Mouse (Mus musculus): ENCODE measurements around the gene Gna13.
"Not testable (repeated sequence)": the region's sequence is repeated elsewhere in the genome, so short reads cannot be mapped to it uniquely, and the experiment has no call there.

Gene Gna13

DNA sequence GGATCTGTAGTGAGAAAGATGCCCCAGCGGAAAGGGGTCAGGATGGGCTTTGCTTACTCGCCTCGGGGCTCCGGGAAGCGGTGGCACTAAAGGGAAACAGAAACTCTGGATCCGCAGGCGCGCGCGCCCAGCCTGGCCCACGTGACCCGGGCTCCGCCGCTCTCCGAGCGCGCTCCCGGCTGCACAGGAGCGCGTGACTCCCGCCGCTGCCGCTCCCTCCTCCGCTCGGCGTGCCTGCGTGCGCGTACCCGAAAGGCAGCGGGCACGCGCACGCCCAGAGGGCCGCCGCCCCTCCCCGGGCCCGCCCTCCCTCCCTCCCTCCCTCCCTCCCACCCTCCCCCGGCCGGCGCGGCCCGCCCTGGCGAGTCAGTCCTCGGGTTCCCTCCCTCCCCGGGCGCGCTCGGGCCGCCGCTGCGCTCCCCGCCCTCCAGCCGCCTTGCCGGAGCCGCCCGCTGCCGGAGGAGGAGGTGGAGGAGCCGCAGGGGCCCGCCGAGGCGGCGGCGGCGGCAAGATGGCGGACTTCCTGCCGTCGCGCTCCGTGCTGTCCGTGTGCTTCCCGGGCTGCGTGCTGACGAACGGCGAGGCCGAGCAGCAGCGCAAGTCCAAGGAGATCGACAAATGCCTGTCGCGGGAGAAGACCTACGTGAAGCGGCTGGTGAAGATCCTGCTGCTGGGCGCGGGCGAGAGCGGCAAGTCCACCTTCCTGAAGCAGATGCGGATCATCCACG lies at the start of gene Gna13:
TSS of gene Gna13 (plus strand) at position 369 of the 728 bp plus-strand sequence.
- peak; percentile 89 to 91 for DNase-seq (ENCODE audit: low spot score in 2 of 2)

DNA sequence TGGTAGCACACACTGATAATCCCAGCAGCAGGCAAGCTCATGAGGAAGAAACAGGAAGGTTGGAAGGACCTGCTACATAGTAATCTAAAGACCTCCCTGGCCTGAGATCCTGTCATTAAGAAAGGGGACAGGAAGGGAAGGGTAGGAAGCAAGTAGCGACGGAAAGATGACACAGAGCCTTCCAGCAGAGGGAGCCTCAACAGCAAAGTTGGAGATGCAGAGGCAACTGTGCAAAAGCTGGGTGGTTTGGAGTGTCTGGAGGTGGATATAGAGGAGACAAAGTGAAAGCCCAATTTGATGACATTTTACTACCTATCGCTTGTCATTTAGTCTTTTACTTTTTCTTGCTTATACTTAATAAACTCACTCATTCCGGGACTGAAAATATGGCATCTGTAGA lies 45.7 kb upstream of the Gna13 start:
- no peak for DNase-seq (ENCODE audit: low spot score in 2 of 2)

DNA sequence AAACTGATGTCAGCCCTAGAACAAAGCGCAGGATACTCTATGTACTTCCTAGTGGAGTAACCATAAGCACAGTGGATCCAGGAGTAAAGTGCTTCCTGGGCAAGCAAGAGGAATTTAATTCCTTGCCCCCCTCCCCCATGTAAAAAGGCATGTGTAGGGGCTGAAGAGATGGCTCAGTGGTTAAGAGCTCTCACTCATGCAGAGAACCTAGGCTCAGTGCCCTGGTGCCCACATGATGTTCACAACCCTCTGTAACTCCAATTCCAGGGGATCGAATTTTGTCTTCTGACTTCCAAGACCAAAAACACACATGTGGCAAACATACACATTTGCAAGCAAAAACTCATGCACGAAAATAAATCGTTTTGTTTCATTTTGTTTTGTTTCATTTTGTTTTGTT lies 43.2 kb upstream of the Gna13 start:
- DNase-seq (ENCODE audit: low spot score in 2 of 2) = no peak

DNA sequence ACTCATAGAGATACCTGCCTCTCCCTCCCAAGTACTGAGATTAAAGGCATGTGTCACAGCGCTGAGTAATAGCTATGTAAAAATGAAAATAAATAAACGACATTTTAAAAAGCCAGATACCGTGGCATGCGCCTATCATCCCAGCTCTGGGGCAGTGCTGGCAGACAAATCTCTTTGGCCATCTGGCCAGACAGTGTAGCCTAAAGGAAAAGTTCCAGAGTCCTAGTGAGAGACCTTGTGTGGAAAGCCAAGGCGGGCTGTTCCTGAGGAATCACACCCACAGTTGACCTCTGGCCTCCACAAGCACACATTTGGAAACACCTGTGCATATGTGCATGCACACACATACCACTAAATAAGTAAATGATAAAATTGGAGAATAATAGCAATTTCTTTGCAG lies 42.7 kb upstream of the Gna13 start:
- no peak for DNase-seq (ENCODE audit: low spot score in 2 of 2)

DNA sequence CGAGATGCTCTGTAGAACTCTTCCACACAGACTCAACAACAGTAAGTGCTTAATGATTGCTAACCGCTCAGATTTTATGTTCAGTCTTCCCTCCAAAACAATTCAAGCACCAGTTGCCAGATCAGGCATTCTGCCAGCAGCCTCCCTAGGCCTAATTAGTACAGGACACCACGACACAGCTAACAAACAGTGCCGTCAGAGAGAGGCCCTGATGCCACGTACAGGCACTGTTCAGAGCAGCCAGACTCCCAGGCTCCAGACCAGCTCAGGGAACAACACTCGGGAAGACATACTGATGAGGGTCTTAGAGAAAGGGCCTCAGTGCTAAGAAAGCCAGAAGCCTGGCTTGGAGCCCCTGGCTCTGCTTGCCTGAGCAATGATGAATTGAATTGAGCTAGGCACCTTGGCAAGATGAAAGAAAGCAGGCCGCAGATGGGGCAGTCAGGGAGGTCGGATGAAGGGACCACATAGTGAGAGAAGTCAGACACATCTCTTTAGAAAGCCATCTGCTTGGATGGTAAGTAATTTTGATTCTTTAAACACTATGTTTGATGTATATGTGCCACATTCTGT lies 42.2 kb upstream of the Gna13 start:
- no peak for DNase-seq (ENCODE audit: low spot score in 2 of 2)

DNA sequence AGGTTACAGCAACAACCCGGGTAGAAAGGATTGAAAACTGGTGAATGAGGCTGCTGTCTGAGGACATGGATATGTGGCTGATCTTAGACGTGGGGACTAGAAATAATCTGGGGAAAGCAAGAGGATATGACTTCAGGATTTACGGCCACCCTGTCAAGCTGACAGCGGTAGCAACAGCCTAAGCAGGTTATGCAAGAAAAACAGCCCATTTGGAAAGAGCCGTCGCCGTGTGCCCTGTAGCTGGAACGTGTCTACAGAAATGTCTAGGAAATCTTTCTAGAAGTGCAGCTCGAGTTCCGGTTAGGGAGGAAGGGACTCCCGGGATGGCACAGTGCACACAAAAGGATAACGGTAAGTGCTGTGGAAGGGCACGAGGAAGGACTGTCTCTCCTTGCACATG lies 36.4 kb upstream of the Gna13 start:
- DNase-seq (ENCODE audit: low spot score in 2 of 2) = no peak

DNA sequence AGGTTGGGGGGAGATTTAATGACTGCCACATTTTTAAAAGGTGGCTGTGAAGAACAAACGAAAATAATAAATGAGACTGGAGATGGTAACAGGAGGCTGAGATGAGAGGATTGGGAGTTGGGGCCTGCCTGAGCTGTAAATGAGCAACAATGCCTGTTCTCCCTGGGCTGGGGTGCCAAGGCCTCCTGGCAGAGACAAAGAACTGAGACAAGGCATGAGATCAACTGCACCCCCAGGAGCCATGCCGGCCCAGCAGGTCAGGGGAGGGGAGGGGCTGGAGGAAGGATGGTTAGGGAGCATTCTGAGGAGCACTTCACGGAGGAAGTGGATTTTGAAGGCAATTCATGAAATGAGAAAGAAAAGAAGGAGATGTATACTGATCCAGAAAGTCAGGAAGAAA lies 35.2 kb upstream of the Gna13 start:
- no peak for DNase-seq (ENCODE audit: low spot score in 2 of 2)

DNA sequence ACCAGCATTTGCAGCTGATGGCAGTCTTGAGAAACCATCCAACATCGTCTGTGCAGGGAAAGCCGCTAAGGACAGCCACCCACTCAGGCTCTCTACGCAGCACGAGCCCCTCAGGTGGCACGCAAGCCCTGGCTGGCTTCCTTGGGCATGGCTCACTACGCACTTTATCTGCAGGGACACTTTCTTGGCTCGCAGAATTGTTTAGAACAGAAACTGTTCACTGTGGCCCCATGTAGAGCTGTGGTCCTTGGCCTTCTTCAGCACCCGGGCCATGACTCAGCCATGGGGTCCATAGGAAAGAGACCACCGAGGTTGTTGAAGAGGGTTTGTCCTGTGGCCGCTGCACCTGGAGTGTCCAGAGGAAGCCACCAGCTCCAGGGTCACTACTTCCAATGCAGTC lies 34.7 kb upstream of the Gna13 start:
- DNase-seq (ENCODE audit: low spot score in 2 of 2) = no peak

DNA sequence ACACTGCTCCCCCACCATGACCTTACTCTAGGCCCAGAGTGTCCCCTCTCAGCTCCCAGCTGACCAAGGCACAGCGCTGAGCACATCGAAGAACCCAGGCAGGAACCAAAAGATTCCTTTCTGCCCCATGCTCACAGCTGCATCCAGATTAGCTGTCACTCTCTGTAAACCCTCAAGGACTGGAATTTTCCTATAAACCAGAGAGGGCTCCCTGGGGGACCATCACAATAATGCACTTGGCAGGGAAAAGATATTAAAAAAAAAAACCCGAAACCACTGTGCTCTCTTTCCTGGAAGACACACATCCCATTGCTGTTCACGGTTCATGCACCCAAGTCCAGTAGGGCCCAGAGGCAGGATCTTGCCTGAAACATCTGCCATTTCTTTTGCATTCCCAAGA lies 33.3 kb upstream of the Gna13 start:
- DNase-seq (ENCODE audit: low spot score in 2 of 2) = no peak

DNA sequence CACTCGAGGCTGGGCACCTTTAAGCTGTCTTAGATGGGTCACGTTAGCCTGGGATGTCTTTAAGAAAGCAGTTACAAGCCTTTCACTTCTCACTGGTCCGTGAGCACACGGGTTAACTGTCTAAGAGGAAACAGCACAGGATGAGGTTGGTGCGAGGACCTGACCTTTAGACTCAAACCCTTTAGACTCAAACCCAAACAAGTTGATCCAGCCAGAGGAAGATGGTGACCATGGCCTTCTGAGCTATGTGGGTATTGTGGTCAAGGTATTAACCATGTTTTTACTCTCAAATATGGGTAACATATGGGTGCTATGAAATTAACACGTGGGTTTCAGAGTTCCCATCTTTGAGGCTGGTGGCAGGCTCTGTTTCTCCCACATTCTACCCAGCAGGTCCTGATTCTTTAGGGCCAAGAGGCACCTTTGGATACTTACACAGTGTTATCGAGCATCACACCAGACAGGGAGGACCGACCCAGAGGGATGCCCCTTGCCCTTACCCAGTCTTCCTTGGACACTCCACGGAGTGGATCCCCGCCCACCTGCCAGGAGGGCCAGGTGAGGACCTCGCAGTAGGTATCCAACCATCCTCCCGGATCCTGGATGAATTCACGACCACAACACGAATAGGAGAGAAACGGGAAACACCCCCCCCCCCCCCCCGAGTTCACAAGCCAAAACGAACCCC lies 31.8 kb upstream of the Gna13 start:
- DNase-seq (ENCODE audit: low spot score in 2 of 2) = no peak

DNA sequence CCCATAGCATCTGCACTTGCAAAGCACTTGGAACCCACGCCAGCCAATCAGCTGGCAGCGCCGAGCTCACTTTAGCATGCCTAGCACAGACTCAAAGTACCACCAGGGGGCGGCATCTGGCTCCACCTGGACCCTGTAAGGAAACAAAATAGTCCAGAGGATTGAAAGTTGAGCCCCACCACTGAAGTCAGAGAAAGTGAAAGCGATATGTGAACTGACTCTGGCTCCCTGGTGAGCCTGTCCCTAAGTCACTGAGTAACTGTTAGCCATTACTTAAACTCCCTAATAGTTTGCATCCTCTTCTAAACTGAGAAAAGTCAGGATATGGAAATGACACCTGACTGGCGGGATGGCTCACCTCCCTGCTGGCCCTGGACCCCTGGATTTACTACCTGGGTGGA lies 31.2 kb upstream of the Gna13 start:
- DNase-seq (ENCODE audit: low spot score in 2 of 2) = peak; percentile 86 to 95

DNA sequence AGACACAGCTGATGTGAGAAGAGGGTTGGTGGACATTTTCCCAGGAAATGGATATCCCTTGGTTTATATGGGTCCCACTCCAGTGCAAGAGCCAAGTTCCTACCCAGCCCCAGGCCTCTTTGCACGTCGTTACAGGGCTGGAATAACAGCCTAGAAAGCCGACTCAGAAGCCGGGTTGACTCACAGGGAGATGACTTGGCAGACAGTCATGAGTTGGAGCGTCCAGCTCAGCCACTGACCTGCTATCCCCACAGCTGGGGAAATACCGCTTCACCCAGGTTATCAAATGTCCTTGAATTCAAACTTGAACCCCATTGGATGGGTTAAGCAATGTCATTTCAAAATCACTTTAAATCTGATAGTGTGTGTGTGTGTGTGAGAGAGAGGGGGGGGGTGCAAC lies 29.9 kb upstream of the Gna13 start:
- DNase-seq (ENCODE audit: low spot score in 2 of 2) = no peak

DNA sequence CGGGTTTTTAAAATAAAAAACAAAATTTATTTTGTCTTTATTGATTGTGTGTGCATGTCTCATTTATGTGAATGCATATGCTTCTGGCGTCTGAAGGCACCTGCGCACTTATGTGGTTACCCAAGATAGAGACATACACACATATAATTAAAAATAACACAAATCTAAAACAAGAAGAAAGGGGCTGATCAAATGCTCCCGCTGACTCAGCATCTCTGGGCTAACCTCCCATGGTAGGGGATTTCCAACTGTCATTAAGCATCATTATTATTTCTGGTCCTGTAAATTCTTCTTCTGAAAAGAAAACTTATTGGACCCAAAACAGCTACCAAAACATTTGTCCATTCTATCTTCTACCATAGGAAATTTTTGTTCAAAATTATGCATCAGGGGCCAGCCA lies 27.9 kb upstream of the Gna13 start:
- DNase-seq (ENCODE audit: low spot score in 2 of 2) = no peak

DNA sequence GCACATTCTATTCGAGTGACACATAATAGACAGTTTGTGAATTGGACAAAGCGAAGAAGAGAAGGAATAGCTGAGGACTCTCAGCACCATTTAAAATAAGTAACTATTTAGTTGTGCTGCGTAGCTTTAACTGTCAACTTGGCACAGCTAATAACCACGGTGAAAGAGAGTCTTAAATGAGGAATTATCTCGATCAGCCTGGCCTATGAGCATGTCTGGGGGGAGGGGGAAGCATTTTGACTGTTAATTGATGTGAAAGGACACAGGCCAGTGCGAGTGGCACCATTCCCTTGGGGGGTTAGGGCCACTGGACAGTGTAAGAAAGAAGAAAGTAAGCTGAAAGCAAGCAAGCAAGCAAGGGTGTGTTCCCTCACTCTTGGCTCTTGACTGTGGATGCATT lies 26.7 kb upstream of the Gna13 start:
- DNase-seq (ENCODE audit: low spot score in 2 of 2) = no peak

DNA sequence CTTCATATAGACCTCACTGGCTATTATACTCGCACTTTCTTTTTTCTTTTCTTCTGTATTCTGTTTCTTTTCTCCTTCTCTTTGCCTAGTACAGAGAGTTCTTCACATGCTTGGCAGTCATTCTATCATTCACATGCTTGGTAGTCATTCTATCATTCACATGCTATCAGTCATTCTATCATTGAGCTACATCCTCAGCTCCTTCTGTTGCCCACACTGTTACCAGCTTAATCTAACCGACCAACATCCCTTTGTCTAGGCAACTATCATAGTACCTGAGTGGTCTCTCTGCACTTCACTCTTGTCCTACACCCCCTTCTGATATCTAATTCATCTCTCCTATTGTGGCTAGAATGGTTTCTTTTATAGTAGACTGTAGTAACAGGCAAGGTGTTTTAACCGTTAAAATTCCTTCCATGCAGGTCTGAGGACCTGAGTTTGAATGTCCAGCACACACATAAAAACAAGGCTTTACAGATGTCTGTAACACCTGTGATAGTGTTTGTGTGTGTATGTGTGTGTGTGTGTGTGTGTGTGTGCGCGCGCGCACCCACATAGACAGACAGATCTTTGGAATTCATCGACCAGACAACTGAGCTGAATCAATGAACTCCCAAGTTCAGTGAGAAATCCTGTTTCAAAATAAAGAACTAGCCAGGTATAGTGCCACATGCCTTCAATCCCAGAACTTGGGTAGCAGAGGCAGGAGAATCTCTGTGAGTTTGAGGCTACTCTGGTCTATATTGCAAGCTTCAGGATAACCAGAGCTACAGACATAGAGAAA lies 23.3 kb upstream of the Gna13 start:
- DNase-seq (ENCODE audit: low spot score in 2 of 2) = no peak

DNA sequence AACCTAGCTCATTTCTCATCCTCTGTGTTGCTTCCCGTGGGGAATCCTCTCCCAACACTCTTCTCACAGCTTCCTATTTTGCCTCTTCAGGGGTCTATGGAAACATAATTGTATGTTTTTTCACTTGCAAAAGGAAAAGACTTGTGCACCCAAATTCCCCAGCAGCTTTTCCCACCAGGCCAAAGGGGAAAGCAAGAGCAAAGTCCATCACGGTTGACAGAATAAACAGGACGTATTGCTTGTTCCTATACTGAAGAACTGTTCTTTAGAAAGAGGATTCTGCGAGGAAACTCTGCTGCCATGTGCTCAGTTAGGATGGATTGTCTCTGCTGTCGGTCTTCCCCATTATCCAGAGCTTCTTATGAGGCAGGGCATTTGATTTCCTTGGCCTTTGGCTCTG lies 22.1 kb upstream of the Gna13 start:
- no peak for DNase-seq (ENCODE audit: low spot score in 2 of 2)

DNA sequence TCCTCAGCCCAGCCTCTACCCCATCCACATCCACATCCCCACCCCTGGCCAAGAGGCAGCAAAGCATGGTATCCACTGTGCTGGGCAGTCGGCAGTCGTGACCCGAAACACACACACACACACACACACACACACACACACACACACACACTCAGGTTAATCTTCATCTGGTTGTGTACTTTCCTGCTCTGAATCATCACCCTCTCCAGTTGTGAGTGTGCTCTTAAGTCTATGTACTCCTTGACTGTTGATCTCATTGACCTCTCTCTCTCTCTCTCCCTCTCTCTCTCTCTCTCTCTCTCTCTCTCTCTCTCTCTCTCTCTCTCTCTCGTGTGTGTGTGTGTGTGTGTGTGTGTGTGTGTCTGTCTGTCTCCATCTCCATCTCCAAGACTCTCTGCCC lies 20.0 kb upstream of the Gna13 start:
- DNase-seq (ENCODE audit: low spot score in 2 of 2) = not testable (repeated sequence)

DNA sequence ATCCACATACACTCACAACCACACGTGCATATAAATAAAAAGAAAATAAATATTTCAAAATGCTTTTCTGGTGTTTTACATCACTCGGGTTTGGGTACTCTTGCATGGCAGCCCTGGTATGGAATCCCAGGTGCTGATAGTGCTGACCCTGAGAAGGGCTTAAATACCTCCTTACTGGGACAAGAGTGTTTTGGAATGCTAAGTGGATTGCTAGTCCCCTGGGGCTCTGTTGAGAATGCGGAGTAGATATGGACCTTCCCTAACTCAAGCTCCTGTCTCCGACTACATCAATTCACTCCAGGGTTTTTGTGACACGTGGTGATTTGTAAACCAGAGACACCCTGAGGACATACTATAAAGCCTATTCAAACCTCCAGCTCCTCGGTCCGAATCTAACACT lies 19.1 kb upstream of the Gna13 start:
- no peak for DNase-seq (ENCODE audit: low spot score in 2 of 2)

DNA sequence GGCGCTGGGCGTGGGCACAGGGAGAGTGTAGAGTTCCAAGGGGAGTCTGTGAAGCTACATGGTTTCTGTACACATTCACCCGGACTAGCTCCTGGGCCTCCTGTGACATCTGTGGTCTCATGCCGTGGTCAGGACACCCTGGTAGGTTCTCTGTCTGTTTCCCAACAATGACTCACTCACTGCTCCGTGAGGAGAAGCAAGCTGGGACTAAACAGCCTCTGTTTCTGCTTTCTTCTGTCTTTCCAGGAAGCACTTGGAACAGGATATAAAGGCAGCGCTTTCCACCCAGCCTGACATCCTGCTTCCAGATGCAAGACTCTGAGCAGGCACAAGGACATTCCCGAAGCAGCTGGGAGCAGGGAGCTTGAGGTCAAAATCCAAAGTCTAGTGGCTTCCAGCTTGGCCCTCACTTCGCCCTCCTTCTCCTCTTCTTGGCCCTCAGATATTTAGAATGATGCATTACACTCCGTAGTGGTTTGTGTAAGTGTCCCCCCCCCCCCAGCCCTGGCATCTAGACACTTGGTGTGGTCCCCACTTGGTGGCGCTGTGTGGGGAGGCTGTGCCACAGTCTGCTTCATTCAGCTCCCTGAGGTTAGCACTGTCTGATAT lies 18.5 kb upstream of the Gna13 start:
- DNase-seq (ENCODE audit: low spot score in 2 of 2) = no peak

DNA sequence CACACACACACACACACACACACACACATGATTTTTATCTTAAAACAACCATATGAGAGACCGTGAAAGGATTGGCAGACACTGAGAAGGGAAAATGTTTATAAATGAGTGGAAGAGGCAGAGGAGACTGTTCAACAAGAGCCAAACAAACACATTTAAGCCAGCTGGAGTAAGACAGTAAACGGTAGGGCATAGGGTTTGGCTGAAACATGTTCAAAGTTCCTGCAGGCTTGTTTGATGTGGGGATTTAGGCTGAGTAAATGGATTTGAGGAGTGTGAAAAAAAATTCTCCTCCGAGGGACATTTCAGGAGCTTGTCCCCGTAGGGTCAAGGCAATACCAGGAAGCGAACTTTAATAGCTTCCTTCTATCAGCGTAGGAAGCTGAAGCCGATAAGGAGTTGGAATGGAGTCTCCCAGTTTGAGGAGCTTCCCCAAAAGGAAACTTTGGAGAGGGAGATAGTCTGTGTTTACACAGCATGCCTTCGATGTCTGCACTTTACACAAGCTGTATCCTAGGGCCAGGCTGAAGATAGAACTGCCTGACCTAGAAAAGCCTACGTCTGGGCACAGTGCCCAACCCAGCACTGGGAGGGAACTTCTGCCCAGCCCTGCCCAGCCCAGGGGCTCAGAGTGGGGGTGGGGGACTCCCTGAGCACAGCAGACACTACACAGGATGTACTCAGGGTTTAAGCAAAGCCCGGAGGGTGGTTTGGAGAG lies 15.2 kb upstream of the Gna13 start:
- DNase-seq (ENCODE audit: low spot score in 2 of 2) = peak; percentile 77 to 80

DNA sequence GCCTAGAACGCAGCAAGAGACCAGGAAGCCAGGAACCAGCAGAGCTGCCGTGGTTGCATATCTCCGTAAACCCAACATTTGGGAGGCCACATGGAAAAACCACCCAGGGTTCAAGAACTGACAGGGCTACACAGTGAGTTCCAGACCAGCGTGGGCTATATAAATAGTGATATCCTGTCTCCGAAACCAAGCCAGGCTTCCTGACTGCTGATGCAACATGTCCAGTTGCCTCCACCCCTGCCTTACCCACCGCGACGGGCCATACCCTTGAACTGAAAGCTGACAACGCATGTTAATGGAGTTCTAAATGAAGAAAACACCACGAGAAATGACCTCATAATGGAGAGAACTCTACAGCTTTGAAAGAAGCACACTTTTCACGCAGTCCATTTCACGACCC lies 14.2 kb upstream of the Gna13 start:
- no peak for DNase-seq (ENCODE audit: low spot score in 2 of 2)
